Mouse (Mus musculus) bone marrow, adult 2 months (tissue): Measurements from ENCODE around the gene Capn12.

Source experiments
- CTCF ChIP-seq: fragments of 200-500 bp; IDR thresholded peaks from 2 replicates; pipeline ENCODE4 v1.5.1; 2011; ENCODE audit warnings: low read length, control low read depth; ENCODE audit not compliant: control insufficient read depth, insufficient read depth
- POLR2A ChIP-seq: fragments of 200-500 bp; IDR thresholded peaks from 2 replicates; pipeline ENCODE4 v1.6.1; 2011; ENCODE audit warnings: low read depth, mild to moderate bottlenecking, control low read depth, low read length, borderline replicate concordance; ENCODE audit not compliant: control insufficient read depth

DNA sequence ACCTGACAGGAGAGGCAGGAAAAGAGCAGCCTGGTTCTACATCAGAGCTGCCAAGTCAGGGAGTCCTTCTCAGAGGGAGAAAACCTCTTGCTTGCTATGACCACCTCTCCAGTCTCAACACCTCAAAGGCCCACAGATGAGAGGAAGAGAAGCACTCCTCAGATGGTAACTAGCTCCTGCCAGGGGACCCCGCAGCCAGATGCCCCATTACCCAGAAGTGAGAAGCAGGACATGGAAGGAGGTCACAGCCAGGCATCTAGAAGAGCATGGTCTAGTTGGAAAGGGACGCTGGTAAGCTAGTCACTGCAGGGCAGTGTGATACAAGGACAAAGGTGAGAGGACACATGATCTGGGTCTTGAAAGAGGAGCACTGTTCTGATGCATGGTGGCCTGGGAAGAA, 52.6 kb downstream of the Capn12 start:
- TF ChIP-seq CTCF = no peak
- no peak for TF ChIP-seq POLR2A
